Mouse (Mus musculus) embryonic stem cell, embryonic (primary cell): ENCODE measurements around the gene Becn1.

Experiments used
- CTCF ChIA-PET, 4 experiments: fragments of 300-600 bp in 2 of 4; fragments of 350-600 bp in 2 of 4; sonication (Branson Sonifier 250); formaldehyde crosslinking; loops; one replicate each; lab custom pipeline; 2022; ENCODE audit warnings: inconsistent platforms in 2 of 4; lab: Charles Lee
- POLR2A ChIA-PET, 4 experiments: fragments of 300-600 bp in 2 of 4; fragments of 350-600 bp in 2 of 4; sonication (Branson Sonifier 250); formaldehyde crosslinking; loops; one replicate each; lab custom pipeline; 2022; ENCODE audit warnings: antibody characterized with exemption in 4 of 4, inconsistent platforms in 1 of 4; lab: Charles Lee

Gene Becn1

DNA sequence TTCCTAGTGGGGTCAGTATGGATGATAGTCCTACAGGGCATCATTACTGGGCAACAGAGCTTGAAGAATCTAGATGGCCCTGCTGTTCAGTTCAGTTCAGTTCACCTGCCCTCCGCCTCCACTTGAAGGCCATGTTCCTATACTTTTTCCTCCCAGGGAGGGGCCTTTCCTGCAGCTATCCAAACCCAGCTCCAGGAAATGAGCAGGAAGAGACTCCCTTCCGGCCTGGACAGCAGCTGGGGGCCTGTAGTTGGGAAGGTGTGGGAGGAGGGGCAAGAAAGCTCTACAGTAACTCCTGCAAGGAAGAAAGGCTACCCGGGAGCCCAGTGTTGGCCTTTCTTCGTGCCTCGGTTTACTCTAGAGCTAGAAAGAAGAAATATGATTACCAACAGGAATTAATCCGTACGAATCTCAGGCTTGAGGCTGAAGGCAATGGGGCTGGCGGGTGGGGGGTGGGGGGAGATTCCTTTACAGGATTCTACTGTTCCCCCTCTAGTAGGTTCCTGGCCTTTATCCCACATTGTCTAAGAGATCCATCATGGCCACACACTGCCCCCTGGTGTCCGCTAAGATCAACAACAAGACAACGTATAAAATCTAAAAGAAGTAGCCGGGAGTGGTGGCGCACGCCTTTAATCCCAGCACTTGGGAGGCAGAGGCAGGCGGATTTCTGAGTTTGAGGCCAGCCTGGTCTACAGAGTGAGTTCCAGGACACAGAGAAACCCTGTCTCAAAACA, 53.7 kb downstream of the Becn1 start:
- ChIA-PET CTCF (interaction anchor here (0.5 to 1.4 kb wide), 28 partner anchors 12 to 1083 kb away, joined by 3 to 13 read pairs (median 4); partner anchors contain the start of genes Ezh1 (in 1 of the 4), Naglu (in 1 of the 4), Plekhh3 (in 1 of the 4) and Wnk4 (in 1 of the 4)), POLR2A (interaction anchor here in 3 of 4 experiments (0.6 to 1.1 kb wide), 12 partner anchors 11 to 1268 kb away, joined by 3 to 7 read pairs (median 3); partner anchors contain the start of genes Cntd1 (in 1 of the 3), Coa3 (in 1 of the 3), Ezh1 (in 1 of the 3) and Wnk4 (in 1 of the 3))

DNA sequence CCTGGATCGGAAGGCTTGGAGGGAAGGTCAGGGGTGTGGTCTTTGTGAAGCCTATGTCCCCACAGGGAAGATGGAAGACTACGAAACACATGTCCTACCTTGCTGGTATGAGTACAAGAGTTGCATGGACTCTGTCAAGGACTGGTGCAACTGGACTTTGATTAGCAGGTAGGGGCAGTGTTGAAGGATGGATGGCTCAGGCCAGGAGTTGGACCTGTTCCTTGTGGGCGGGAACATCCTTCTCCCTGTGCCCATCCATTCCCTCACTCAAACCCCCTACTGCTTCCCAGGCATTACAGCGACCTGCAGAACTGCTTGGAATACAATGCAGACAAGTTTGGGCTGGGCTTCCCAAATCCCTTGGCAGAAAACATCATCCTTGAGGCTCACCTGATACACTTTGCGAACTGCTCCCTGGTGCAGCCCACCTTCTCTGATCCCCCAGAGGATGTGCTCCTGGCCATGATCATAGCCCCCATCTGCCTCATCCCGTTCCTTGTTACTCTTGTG, 54.5 kb downstream of the Becn1 start:
- CTCF ChIA-PET = interaction anchor here in 3 of 4 experiments (0.6 to 1.4 kb wide), 7 partner anchors 12 to 116 kb away, joined by 3 to 13 read pairs (median 5); partner anchors contain the start of gene Wnk4 (in 1 of the 3)
- POLR2A ChIA-PET = interaction anchor here in 2 of 4 experiments (0.6 to 3.1 kb wide), 4 partner anchors 12 to 1269 kb away, joined by 3 to 15 read pairs (median 5); partner anchors contain the start of gene Wnk4 (in 1 of the 2)

DNA sequence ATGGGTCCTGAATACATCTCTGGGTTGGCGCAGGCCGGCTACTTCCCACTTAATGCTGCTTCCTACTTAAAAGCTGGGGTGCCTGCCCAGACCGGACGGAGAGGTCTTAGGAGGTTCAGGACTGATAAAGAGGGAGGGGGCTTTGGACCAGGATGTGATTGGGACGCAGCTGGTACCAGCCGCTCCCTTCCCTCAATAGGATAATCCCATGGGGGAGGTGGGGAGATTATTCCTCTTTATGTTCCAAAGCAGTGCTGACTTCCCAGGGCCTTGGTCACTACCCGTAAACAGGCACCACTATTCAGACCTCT, 55.4 kb downstream of the Becn1 start:
- ChIA-PET POLR2A (interaction anchor here in 3 of 4 experiments (0.6 to 3.1 kb wide), 14 partner anchors 12 to 238 kb away, joined by 3 to 15 read pairs (median 4); partner anchors contain the start of genes Wnk4 (in 2 of the 3), Becn1 (in 1 of the 3), Plekhh3 (in 1 of the 3) and Retreg3 (in 1 of the 3)), CTCF (interaction anchor here in 3 of 4 experiments (0.8 to 2.2 kb wide), 7 partner anchors 14 to 70 kb away, joined by 3 to 14 read pairs (median 5); partner anchors contain the start of genes Ezh1 (in 1 of the 3) and Wnk4 (in 1 of the 3))

DNA sequence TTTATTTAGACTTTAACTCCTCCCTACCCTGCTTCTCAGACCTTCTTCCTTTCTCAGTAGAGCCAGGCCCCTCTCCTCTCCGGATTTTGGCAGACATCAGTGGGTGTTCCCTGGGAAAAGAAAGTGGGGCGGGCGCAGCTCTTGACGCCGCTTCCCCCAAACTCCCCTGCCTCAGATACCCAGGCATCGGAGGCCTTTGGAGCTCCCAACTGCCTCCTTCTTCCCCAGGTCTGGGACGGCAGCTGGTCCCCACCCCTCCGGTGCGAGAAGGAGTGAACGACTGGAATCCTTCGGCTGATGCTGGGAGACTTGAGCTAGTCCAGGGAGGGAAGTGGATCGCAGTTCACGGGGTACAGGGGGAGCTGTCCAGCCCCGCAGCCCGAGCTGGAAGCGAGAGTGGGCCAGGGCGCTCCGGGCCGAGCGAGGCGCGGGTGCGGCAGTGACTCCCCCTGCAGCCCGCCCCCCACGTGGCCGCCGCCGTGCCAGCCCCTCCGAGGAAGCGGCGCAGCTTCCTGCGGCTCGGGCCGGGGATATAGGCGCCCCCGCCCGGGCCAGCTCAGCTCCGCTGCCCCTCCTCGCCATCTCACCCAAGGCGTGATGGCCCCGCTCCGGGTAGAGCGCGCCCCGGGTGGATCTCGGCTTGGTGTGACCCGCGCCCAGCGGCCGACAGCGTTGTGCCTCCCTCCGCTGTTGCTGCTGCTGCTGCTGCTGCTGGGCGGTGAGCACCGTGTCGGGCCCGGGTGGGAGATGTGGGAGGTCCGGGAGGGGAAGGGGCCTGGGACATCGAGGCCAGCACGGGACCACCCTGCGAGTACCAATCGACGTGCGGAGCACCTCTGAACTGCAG, 56.0 kb downstream of the Becn1 start, which contains the start of gene Ramp2:
Ramp2 (plus strand) TSS at position 174 of the 847 bp plus-strand sequence.
- ChIA-PET POLR2A (interaction anchor here (0.6 to 3.1 kb wide), 30 partner anchors 10 to 219 kb away, joined by 3 to 15 read pairs (median 3); partner anchors contain the start of genes Rpl27 (in 3 of the 4), Cntd1 (in 2 of the 4), Coa3 (in 2 of the 4) and Ezh1 (in 2 of the 4)), CTCF (interaction anchor here (0.5 to 2.2 kb wide), 21 partner anchors 13 to 773 kb away, joined by 3 to 14 read pairs (median 3); partner anchors contain the start of genes Becn1 (in 1 of the 4), Ezh1 (in 1 of the 4), Plekhh3 (in 1 of the 4) and Rpl27 (in 1 of the 4))

DNA sequence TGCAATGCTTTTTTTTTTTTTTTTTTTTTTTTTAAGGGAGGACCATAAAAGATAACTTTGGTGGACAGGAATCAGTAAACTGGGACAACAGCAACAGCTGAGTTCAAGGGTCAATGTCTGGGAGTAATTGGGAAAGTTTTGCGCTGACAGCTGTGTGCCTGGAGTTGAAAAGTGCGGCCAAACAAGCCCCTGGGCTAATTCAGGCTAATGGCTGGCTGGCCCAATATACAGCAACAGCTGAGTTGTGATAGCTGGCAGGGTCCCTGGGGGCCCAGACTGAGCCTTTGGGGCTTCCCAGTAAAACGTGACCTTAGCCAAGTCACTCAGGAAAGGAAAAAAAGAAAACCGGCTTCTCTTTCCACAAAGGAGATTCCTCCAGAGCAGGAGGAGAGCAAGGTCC, 57.0 kb downstream of the Becn1 start:
- ChIA-PET CTCF (interaction anchor here in 3 of 4 experiments (0.5 to 2.2 kb wide), 12 partner anchors 9 to 197 kb away, joined by 3 to 14 read pairs (median 4); partner anchors contain the start of genes Becn1 (in 1 of the 3) and Rpl27 (in 1 of the 3)), POLR2A (interaction anchor here (0.6 to 3.1 kb wide), 17 partner anchors 9 to 331 kb away, joined by 3 to 15 read pairs (median 4); partner anchors contain the start of genes Becn1 (in 2 of the 4), Cntd1 (in 2 of the 4), Coa3 (in 2 of the 4) and Wnk4 (in 2 of the 4))

- ChIA-PET POLR2A (interaction anchor here in 2 of 4 experiments (0.7 to 1.0 kb wide), 2 partner anchors 10 to 15 kb away, joined by 3 to 8 read pairs; no protein-coding TSS in a partner anchor), CTCF (interaction anchor here in 1 of 4 experiments (2.3 kb wide), 1 partner anchor 64 kb away, joined by 9 read pairs; the partner anchor contains the start of gene Becn1)
Observed at GRCm38 (mm10) chr11:101238071-101238647, 63.9 kb downstream of the Becn1 start.

GRCm38 (mm10) chr11:101236782-101237181, 65.3 kb downstream of the Becn1 start:
- CTCF ChIA-PET = interaction anchor here (0.6 to 2.3 kb wide), 6 partner anchors 8 to 249 kb away, joined by 3 to 9 read pairs (median 4); partner anchors contain the start of gene Becn1 (in 2 of the 4)
- POLR2A ChIA-PET = interaction anchor here in 2 of 4 experiments (0.9 to 1.1 kb wide), 3 partner anchors 9 to 205 kb away, joined by 3 to 6 read pairs (median 3); partner anchors contain the start of genes Ramp2 (in 1 of the 2) and Rpl27 (in 1 of the 2)
